Mouse (Mus musculus) CD4-positive helper T cell, adult 2 months (primary cell): Measurements from ENCODE around the gene Fktn.
A peak's percentile ranks its signal among the peaks of the same experiment; 100 is the strongest.

Experiments
- DNase-seq: peaks from one replicate; pipeline ENCODE4 v3.0.0-alpha.2; 2012; ENCODE audit warnings: low read depth, missing footprints, low spot score

The Fktn gene

GRCm38 (mm10) chr4:53825821-53826605 is 112.2 kb downstream of the Fktn start, which contains the start of gene Tmem38b:
Gene Tmem38b (plus strand): TSS chr4:53826045.
- DNase-seq, result peak; percentile 84

- DNase-seq, result peak; percentile 17
Measured at GRCm38 (mm10) chr4:53826641-53827248, 112.9 kb downstream of the Fktn start.
